Mouse (Mus musculus): Measurements from ENCODE around the gene Cdk14.

- TF ChIP-seq CTCF (conservative IDR thresholded peaks at IDR 0.05; ENCODE audit: insufficient read depth, insufficient read length, low read depth, low read length) (no peak), POLR2A (IDR thresholded peaks at IDR 0.05; ENCODE audit: low read depth, low read length) (no peak)
Measured at GRCm38 (mm10) chr5:5018959-5019358, 401.2 kb downstream of the Cdk14 start.

Data from kidney, adult 2 months (tissue).